Mouse (Mus musculus) small intestine, adult 2 months (tissue): ENCODE results near the gene Mpped2.

Experiments used
- CTCF ChIP-seq: fragments of 200-500 bp; IDR thresholded peaks from 2 replicates; pipeline ENCODE4 v1.5.1; 2012; ENCODE audit warnings: low read depth, mild to moderate bottlenecking, control low read depth, inconsistent platforms, low read length, moderate library complexity, mixed read lengths; ENCODE audit not compliant: insufficient replicate concordance, insufficient read length; ENCODE audit errors: extremely low read depth
- POLR2A ChIP-seq: fragments of 200-500 bp; IDR thresholded peaks from 2 replicates; pipeline ENCODE4 v1.6.1; 2012; ENCODE audit warnings: low read depth, mild to moderate bottlenecking, control low read depth, inconsistent platforms, low read length, moderate library complexity

- TF ChIP-seq POLR2A (no peak), CTCF (no peak)
Observed at GRCm38 (mm10) chr2:106715674-106716364, 22.8 kb downstream of the Mpped2 start.
